Mouse (Mus musculus): ENCODE results near the gene Ercc2. TPM values are rescaled to one million over a fixed set of nuclear protein-coding genes. Genes with fewer than 3 reads are reported as not detected.

Gene Ercc2
- total and polyA plus RNA-seq, 3 experiments: 14.8 to 36.0 (median 17.2) TPM

DNA sequence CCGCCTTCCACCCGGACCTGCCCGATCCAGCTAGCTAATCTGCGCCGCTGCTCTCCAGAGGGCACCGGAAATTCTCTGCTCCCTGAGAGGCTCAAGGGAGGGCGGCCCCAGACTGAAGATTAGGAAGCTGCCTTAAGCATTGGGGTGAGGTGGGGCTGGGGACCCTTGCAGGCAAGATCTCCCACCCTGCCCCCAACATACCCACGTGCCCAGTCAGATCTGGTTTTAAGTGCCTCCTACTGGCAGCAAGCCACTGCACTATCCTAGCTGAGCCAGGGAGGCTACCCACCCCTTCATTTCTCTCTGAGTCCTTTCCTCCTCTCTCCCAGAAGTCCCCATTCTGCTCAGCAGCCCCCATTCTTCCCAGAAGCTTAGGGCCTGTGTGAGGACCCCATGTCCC lies 3.8 kb upstream of the Ercc2 start:
- DNase-seq (ENCODE audit: low spot score): no peak
- Histone ChIP-seq H3K4me3 (ENCODE audit: low read depth, low read length) (no peak overlapping the region), H3K9me3 (replicated peaks) (no peaks in the 10 kb centered on the region), H3K36me3 (replicated peaks) (peaks cover 52% of the 10 kb centered on the region), H3K4me1 (ENCODE audit: insufficient read depth, low read depth, low read length) (peaks cover 11% of the 10 kb centered on the region), H3K27me3 (ENCODE audit: insufficient read depth, low read length) (no peaks in the 10 kb centered on the region)
- TF ChIP-seq TAL1 (conservative IDR thresholded peaks at IDR 0.05; ENCODE audit: low read depth, low read length) (no peak), GATA1 (IDR thresholded peaks at IDR 0.05; ENCODE audit: borderline replicate concordance, low read length) (no peak), POLR2AphosphoS5 (IDR thresholded peaks at IDR 0.05; ENCODE audit: insufficient replicate concordance, low read depth, low read length) (no peak), GATA2 (IDR thresholded peaks at IDR 0.05; ENCODE audit: borderline replicate concordance, low read depth, low read length) (no peak), CTCF (IDR thresholded peaks at IDR 0.05; ENCODE audit: low read depth, low read length) (no peak)
- no peak for ATAC-seq (ENCODE audit: extremely low read depth, insufficient number of reproducible peaks, low FRiP score, poor library complexity, severe bottlenecking)

DNA sequence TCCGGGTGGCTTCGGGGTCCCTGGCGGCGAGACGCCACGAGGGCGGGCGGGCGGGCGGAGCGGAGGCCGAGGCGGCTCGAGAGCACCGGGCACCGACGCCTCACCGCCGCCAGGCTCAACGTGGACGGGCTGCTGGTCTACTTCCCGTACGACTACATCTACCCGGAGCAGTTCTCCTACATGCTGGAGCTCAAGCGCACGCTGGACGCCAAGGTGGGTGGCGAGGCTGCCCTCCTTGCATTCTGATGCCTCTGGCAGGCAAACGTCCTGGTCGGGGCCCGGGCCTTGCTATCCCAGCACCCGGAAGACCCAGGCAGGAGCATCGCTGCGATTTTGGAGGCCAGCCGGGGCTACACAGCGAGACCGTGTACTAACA lies 344 bp downstream of the Ercc2 start:
- no peak for ATAC-seq (ENCODE audit: extremely low read depth, insufficient number of reproducible peaks, low FRiP score, poor library complexity, severe bottlenecking)
- DNase-seq (ENCODE audit: low spot score): peak; percentile 41
- peaks cover 55% of the 10 kb centered on the region for H3K36me3 ChIP-seq (replicated peaks)

GRCm38 (mm10) chr7:19383708-19384107 lies 1.9 kb downstream of the Ercc2 start:
- DNase-seq (ENCODE audit: low spot score): no peak
- peaks cover 59% of the 10 kb centered on the region for H3K36me3 ChIP-seq (replicated peaks)
- H3K4me3 ChIP-seq (ENCODE audit: low read depth, low read length): no peak overlapping the region; the same call in 1 of the 2 replicates
- H3K27me3 ChIP-seq (ENCODE audit: insufficient read depth, low read length): no peaks in the 10 kb centered on the region
- no peaks in the 10 kb centered on the region for H3K9me3 ChIP-seq (replicated peaks)
- no peak for ATAC-seq (ENCODE audit: extremely low read depth, insufficient number of reproducible peaks, low FRiP score, poor library complexity, severe bottlenecking)
- TF ChIP-seq GATA2 (IDR thresholded peaks at IDR 0.05; ENCODE audit: borderline replicate concordance, low read depth, low read length): no peak
- peaks cover 32% of the 10 kb centered on the region for H3K4me1 ChIP-seq (ENCODE audit: insufficient read depth, low read depth, low read length)

More for the DNA sequence above, 344 bp downstream of the Ercc2 start:
- peak overlapping the region; percentile 96 for H3K4me3 ChIP-seq (ENCODE audit: low read depth, low read length)
- no peak for TF ChIP-seq TAL1 (conservative IDR thresholded peaks at IDR 0.05; ENCODE audit: low read depth, low read length)
- no peak for TF ChIP-seq POLR2AphosphoS5 (IDR thresholded peaks at IDR 0.05; ENCODE audit: insufficient replicate concordance, low read depth, low read length)
- no peak for TF ChIP-seq GATA2 (IDR thresholded peaks at IDR 0.05; ENCODE audit: borderline replicate concordance, low read depth, low read length)
- no peak for TF ChIP-seq CTCF (IDR thresholded peaks at IDR 0.05; ENCODE audit: low read depth, low read length)
- no peak for TF ChIP-seq GATA1 (IDR thresholded peaks at IDR 0.05; ENCODE audit: borderline replicate concordance, low read length)
- peaks cover 31% of the 10 kb centered on the region for H3K4me1 ChIP-seq (ENCODE audit: insufficient read depth, low read depth, low read length)
- H3K9me3 ChIP-seq (replicated peaks): no peaks in the 10 kb centered on the region
- H3K27me3 ChIP-seq (ENCODE audit: insufficient read depth, low read length): no peaks in the 10 kb centered on the region

DNA sequence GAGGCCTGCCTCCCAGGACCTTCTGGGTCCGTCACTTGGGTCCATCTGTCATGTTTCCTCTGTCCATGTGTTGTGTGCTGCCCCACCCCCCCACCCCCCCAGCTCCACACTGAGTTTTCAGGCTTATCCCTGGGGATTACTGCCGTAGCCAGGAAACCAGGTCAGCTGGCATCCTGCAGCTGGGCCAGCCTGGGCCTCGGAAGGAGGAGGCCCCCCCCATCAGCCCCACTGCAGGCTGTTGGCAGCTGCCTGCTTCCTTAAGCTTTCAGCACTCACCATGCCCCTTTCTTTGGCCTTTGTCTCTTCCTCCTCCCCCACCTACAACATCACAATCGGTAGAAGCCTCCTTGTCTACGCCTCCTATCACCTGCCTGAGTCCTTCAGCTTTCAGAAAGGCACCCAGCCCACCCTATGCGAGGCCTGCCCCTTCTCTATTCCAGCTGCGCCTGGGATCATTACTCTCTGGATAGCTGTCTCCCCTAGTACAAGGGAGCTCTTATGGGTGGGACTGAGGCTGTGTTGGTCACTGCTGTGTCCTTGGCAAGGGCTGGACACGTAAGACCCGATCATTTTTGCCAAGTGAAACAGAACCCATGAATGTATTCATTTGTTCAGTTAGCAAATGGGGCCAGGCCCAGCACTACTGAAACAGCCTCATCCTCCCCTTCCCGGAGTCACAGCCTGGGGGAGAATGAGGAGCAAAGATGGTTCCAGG lies 7.0 kb downstream of the Ercc2 start:
- ATAC-seq (ENCODE audit: extremely low read depth, insufficient number of reproducible peaks, low FRiP score, poor library complexity, severe bottlenecking) (no peak), DNase-seq (ENCODE audit: low spot score) (no peak)
- Histone ChIP-seq H3K27me3 (ENCODE audit: insufficient read depth, low read length) (no peaks in the 10 kb centered on the region), H3K4me1 (ENCODE audit: insufficient read depth, low read depth, low read length) (peaks cover 14% of the 10 kb centered on the region), H3K36me3 (replicated peaks) (peaks cover 99% of the 10 kb centered on the region), H3K4me3 (ENCODE audit: low read depth, low read length) (no peak overlapping the region), H3K9me3 (replicated peaks) (no peaks in the 10 kb centered on the region)
- TF ChIP-seq GATA1 (IDR thresholded peaks at IDR 0.05; ENCODE audit: borderline replicate concordance, low read length): no peak
- TF ChIP-seq POLR2AphosphoS5 (IDR thresholded peaks at IDR 0.05; ENCODE audit: insufficient replicate concordance, low read depth, low read length): no peak
- TF ChIP-seq CTCF (IDR thresholded peaks at IDR 0.05; ENCODE audit: low read depth, low read length): no peak
- TF ChIP-seq GATA2 (IDR thresholded peaks at IDR 0.05; ENCODE audit: borderline replicate concordance, low read depth, low read length): no peak
- TF ChIP-seq TAL1 (conservative IDR thresholded peaks at IDR 0.05; ENCODE audit: low read depth, low read length): no peak

GRCm38 (mm10) chr7:19394484-19394883 lies 12.7 kb downstream of the Ercc2 start:
- Histone ChIP-seq H3K4me3 (ENCODE audit: low read depth, low read length) (no peak overlapping the region), H3K4me1 (ENCODE audit: insufficient read depth, low read depth, low read length) (peaks cover 6% of the 10 kb centered on the region), H3K36me3 (replicated peaks) (peaks cover 74% of the 10 kb centered on the region), H3K27me3 (ENCODE audit: insufficient read depth, low read length) (no peaks in the 10 kb centered on the region; the same call in 1 of the 2 replicates), H3K9me3 (replicated peaks) (no peaks in the 10 kb centered on the region)
- ATAC-seq (ENCODE audit: extremely low read depth, insufficient number of reproducible peaks, low FRiP score, poor library complexity, severe bottlenecking) (no peak), DNase-seq (ENCODE audit: low spot score) (no peak)
- no peak for TF ChIP-seq GATA2 (IDR thresholded peaks at IDR 0.05; ENCODE audit: borderline replicate concordance, low read depth, low read length)
- no peak for TF ChIP-seq CTCF (IDR thresholded peaks at IDR 0.05; ENCODE audit: low read depth, low read length)
- no peak for TF ChIP-seq POLR2AphosphoS5 (IDR thresholded peaks at IDR 0.05; ENCODE audit: insufficient replicate concordance, low read depth, low read length)
- TF ChIP-seq GATA1 (IDR thresholded peaks at IDR 0.05; ENCODE audit: borderline replicate concordance, low read length): no peak
- no peak for TF ChIP-seq TAL1 (conservative IDR thresholded peaks at IDR 0.05; ENCODE audit: low read depth, low read length)

GRCm38 (mm10) chr7:19399496-19400280 lies 17.9 kb downstream of the Ercc2 start:
- DNase-seq (ENCODE audit: low spot score) (peak; percentile 56), ATAC-seq (ENCODE audit: extremely low read depth, insufficient number of reproducible peaks, low FRiP score, poor library complexity, severe bottlenecking) (no peak)
- H3K27me3 ChIP-seq (ENCODE audit: insufficient read depth, low read length): peaks cover 18% of the 10 kb centered on the region
- TF ChIP-seq GATA2 (IDR thresholded peaks at IDR 0.05; ENCODE audit: borderline replicate concordance, low read depth, low read length) (no peak), GATA1 (IDR thresholded peaks at IDR 0.05; ENCODE audit: borderline replicate concordance, low read length) (no peak), POLR2AphosphoS5 (IDR thresholded peaks at IDR 0.05; ENCODE audit: insufficient replicate concordance, low read depth, low read length) (no peak), CTCF (IDR thresholded peaks at IDR 0.05; ENCODE audit: low read depth, low read length) (no peak), TAL1 (conservative IDR thresholded peaks at IDR 0.05; ENCODE audit: low read depth, low read length) (no peak)
- H3K36me3 ChIP-seq (replicated peaks): peaks cover 22% of the 10 kb centered on the region
- H3K9me3 ChIP-seq (replicated peaks): peaks cover 5% of the 10 kb centered on the region
- peaks cover 32% of the 10 kb centered on the region for H3K4me1 ChIP-seq (ENCODE audit: insufficient read depth, low read depth, low read length)
- no peak overlapping the region; the same call in 1 of the 2 replicates for H3K4me3 ChIP-seq (ENCODE audit: low read depth, low read length)

Measured in G1E (cell line).